Mouse (Mus musculus): Measurements from ENCODE around the gene Gm11361. TPM values are rescaled to one million over a fixed set of nuclear protein-coding genes. Genes with fewer than 3 reads are reported as not detected.

Gm11361 gene
- 5.8 TPM in 1 of 2 replicates, not detected in the other for total RNA-seq (2015; ENCODE audit: low replicate concordance)
- total RNA-seq (2017; ENCODE audit: low replicate concordance), result 1.7 TPM in 1 of 2 replicates, not detected in the other

- no peak for ATAC-seq (replicated peaks; ENCODE audit: low FRiP score, poor library complexity, severe bottlenecking)
Measured at GRCm38 (mm10) chr13:28257228-28257627, at the start of gene Gm11361. Gene Gm11361, plus strand, starts transcription at chr13:28257528.

- ATAC-seq (replicated peaks; ENCODE audit: low FRiP score, poor library complexity, severe bottlenecking), result no peak
Measured at GRCm38 (mm10) chr13:28264399-28264798, 7.1 kb downstream of the Gm11361 start.

- no peak for ATAC-seq (replicated peaks; ENCODE audit: low FRiP score, poor library complexity, severe bottlenecking)
Measured at GRCm38 (mm10) chr13:28287368-28287767, 30.0 kb downstream of the Gm11361 start.

- ATAC-seq (replicated peaks; ENCODE audit: low FRiP score, poor library complexity, severe bottlenecking), result no peak
Measured at GRCm38 (mm10) chr13:28294272-28294671, 36.9 kb downstream of the Gm11361 start.

GRCm38 (mm10) chr13:28294757-28295361 lies 37.5 kb downstream of the Gm11361 start:
- no peak for ATAC-seq (replicated peaks; ENCODE audit: low FRiP score, poor library complexity, severe bottlenecking)

GRCm38 (mm10) chr13:28295492-28295891 lies 38.2 kb downstream of the Gm11361 start:
- no peak for ATAC-seq (replicated peaks; ENCODE audit: low FRiP score, poor library complexity, severe bottlenecking)

GRCm38 (mm10) chr13:28297098-28297497 lies 39.8 kb downstream of the Gm11361 start:
- no peak for ATAC-seq (replicated peaks; ENCODE audit: low FRiP score, poor library complexity, severe bottlenecking)

GRCm38 (mm10) chr13:28297577-28297976 lies 40.2 kb downstream of the Gm11361 start:
- ATAC-seq (replicated peaks; ENCODE audit: low FRiP score, poor library complexity, severe bottlenecking), result no peak

Other genes starting within 250 kb of the Gm11361 start
- not detected in 2 replicates for gene Prl4a1, start 241.3 kb upstream of the Gm11361 start, total RNA-seq (2015; ENCODE audit: low replicate concordance)
- gene Prl4a1, start 241.3 kb upstream of the Gm11361 start, total RNA-seq (2017; ENCODE audit: low replicate concordance), result not detected in 2 replicates
- not detected in 2 replicates for gene Prl5a1, start 115.0 kb upstream of the Gm11361 start, total RNA-seq (2015; ENCODE audit: low replicate concordance)
- not detected in 2 replicates for gene Prl5a1, start 115.0 kb upstream of the Gm11361 start, total RNA-seq (2017; ENCODE audit: low replicate concordance)

Measured in erythroid progenitor cell, adult 5-6 weeks (primary cell).